Mouse (Mus musculus): ENCODE data around the gene Basp1.
A peak's percentile ranks its signal among the peaks of the same experiment; 100 is the strongest.
"Not testable (repeated sequence)": the region's sequence is repeated elsewhere in the genome, so short reads cannot be mapped to it uniquely, and the experiment has no call there.

Basp1 gene

GRCm38 (mm10) chr15:25413378-25413901 is at the start of gene Basp1:
Gene Basp1, minus strand, starts transcription at chr15:25413764.
- DNase-seq (ENCODE audit: low read depth in 2 of 2, low spot score in 2 of 2), result peak; percentile 23 to 27

GRCm38 (mm10) chr15:25463076-25463475 is 49.5 kb upstream of the Basp1 start:
- DNase-seq (ENCODE audit: low read depth in 2 of 2, low spot score in 2 of 2), result not testable (repeated sequence)

- DNase-seq (ENCODE audit: low read depth in 2 of 2, low spot score in 2 of 2), result no peak
These were observed 48.6 kb upstream of the Basp1 start for GRCm38 (mm10) chr15:25462056-25462762.

- no peak for DNase-seq (ENCODE audit: low read depth in 2 of 2, low spot score in 2 of 2)
These were observed 46.3 kb upstream of the Basp1 start for GRCm38 (mm10) chr15:25459901-25460300.

GRCm38 (mm10) chr15:25457421-25457820 is 43.9 kb upstream of the Basp1 start:
- no peak for DNase-seq (ENCODE audit: low read depth in 2 of 2, low spot score in 2 of 2)

GRCm38 (mm10) chr15:25453538-25453937 is 40.0 kb upstream of the Basp1 start:
- no peak for DNase-seq (ENCODE audit: low read depth in 2 of 2, low spot score in 2 of 2)

GRCm38 (mm10) chr15:25449348-25449747 is 35.8 kb upstream of the Basp1 start:
- no peak for DNase-seq (ENCODE audit: low read depth in 2 of 2, low spot score in 2 of 2)

GRCm38 (mm10) chr15:25448703-25449340 is 35.3 kb upstream of the Basp1 start:
- DNase-seq (ENCODE audit: low read depth in 2 of 2, low spot score in 2 of 2), result no peak

GRCm38 (mm10) chr15:25447136-25447535 is 33.6 kb upstream of the Basp1 start:
- DNase-seq (ENCODE audit: low read depth in 2 of 2, low spot score in 2 of 2), result no peak

- DNase-seq (ENCODE audit: low read depth in 2 of 2, low spot score in 2 of 2), result no peak
These were observed 32.6 kb upstream of the Basp1 start for GRCm38 (mm10) chr15:25446155-25446487.

GRCm38 (mm10) chr15:25445361-25446154 is 32.0 kb upstream of the Basp1 start:
- DNase-seq (ENCODE audit: low read depth in 2 of 2, low spot score in 2 of 2), result no peak

- no peak for DNase-seq (ENCODE audit: low read depth in 2 of 2, low spot score in 2 of 2)
These were observed 30.6 kb upstream of the Basp1 start for GRCm38 (mm10) chr15:25444208-25444607.

GRCm38 (mm10) chr15:25443140-25443790 is 29.7 kb upstream of the Basp1 start:
- DNase-seq (ENCODE audit: low read depth in 2 of 2, low spot score in 2 of 2), result no peak

GRCm38 (mm10) chr15:25441868-25442185 is 28.3 kb upstream of the Basp1 start:
- DNase-seq (ENCODE audit: low read depth in 2 of 2, low spot score in 2 of 2), result no peak

GRCm38 (mm10) chr15:25440991-25441867 is 27.7 kb upstream of the Basp1 start:
- peak; percentile 43 to 51 for DNase-seq (ENCODE audit: low read depth in 2 of 2, low spot score in 2 of 2)

GRCm38 (mm10) chr15:25440317-25440716 is 26.8 kb upstream of the Basp1 start:
- no peak for DNase-seq (ENCODE audit: low read depth in 2 of 2, low spot score in 2 of 2)

- DNase-seq (ENCODE audit: low read depth in 2 of 2, low spot score in 2 of 2), result no peak
These were observed 18.8 kb upstream of the Basp1 start for GRCm38 (mm10) chr15:25432341-25432740.

- no peak for DNase-seq (ENCODE audit: low read depth in 2 of 2, low spot score in 2 of 2)
These were observed 16.6 kb upstream of the Basp1 start for GRCm38 (mm10) chr15:25430167-25430566.

GRCm38 (mm10) chr15:25429007-25429406 is 15.4 kb upstream of the Basp1 start:
- no peak for DNase-seq (ENCODE audit: low read depth in 2 of 2, low spot score in 2 of 2)

GRCm38 (mm10) chr15:25428551-25428950 is 15.0 kb upstream of the Basp1 start:
- DNase-seq (ENCODE audit: low read depth in 2 of 2, low spot score in 2 of 2), result no peak

All from CD8-positive naive resting alpha-beta T cell, adult 2 months (primary cell).